Mouse (Mus musculus) stomach, embryonic 16.5 days (tissue): ENCODE data around the gene Dnajc27. TPM values are rescaled to one million over a fixed set of nuclear protein-coding genes. Genes with fewer than 3 reads are reported as not detected.

Source experiments
- ATAC-seq: fragments of 200-750 bp; cut with Nextera tagmentation; 2 replicates; pipeline ENCODE4 v1.8.0; 2017; ENCODE audit warnings: moderate number of reproducible peaks, moderate TSS enrichment; ENCODE audit not compliant: insufficient read depth, low FRiP score
- H3K27ac ChIP-seq: fragments of 300-500 bp; sonication (generic); 2 replicates; pipeline ENCODE4 v1.5.1; 2014; ENCODE audit warnings: low read length
- H3K27me3 ChIP-seq: fragments of 300-500 bp; sonication (generic); 2 replicates; pipeline ENCODE4 v1.6.1; 2014; ENCODE audit warnings: low read length, control low read depth, mixed read lengths; ENCODE audit not compliant: control insufficient read depth, insufficient read depth
- H3K36me3 ChIP-seq: fragments of 300-500 bp; sonication (generic); 2 replicates; pipeline ENCODE4 v1.6.1; 2014; ENCODE audit warnings: low read length; ENCODE audit not compliant: control insufficient read depth, insufficient read depth
- H3K4me1 ChIP-seq: fragments of 300-500 bp; sonication (generic); 2 replicates; pipeline ENCODE4 v1.6.1; 2014; ENCODE audit warnings: low read length, control low read depth, mixed read lengths; ENCODE audit not compliant: control insufficient read depth, insufficient read depth
- H3K4me2 ChIP-seq: fragments of 300-500 bp; sonication (generic); 2 replicates; pipeline ENCODE4 v1.6.1; 2014; ENCODE audit warnings: low read depth, low read length, mixed read lengths
- H3K4me3 ChIP-seq: fragments of 300-500 bp; sonication (generic); replicated peaks from 2 replicates; pipeline ENCODE4 v1.5.1; 2014; ENCODE audit warnings: mild to moderate bottlenecking, low read length
- H3K9ac ChIP-seq: fragments of 300-500 bp; sonication (generic); 2 replicates; pipeline ENCODE4 v1.6.1; 2014; ENCODE audit warnings: low read length
- H3K9me3 ChIP-seq: fragments of 300-500 bp; sonication (generic); replicated peaks from 2 replicates; pipeline ENCODE4 v1.6.1; 2016; ENCODE audit warnings: low read length, control low read depth; ENCODE audit not compliant: control insufficient read depth
- WGBS: fragments of 180-500 bp; shearing (Covaris S2); extraction: QIAGEN DNeasy Blood & Tissue Kit; methylation state at CpG from one replicate; pipeline ENCODE4 v1.1.7; 2014; 5-methylcytosine and 5-hydroxymethylcytosine counted together
- polyA plus RNA-seq: library from polyadenylated mRNA; unstranded; fragments of >200 nt; fragmentation: Nextera tagmentation; extraction: Ambion mirVana; gene quantifications from 2 replicates; pipeline ENCODE4 v1.2.1, GENCODE M21; 2015

Dnajc27 gene
- polyA plus RNA-seq, 1 experiment from 2014 or later = 5.7 TPM

GRCm38 (mm10) chr12:4071671-4072070 is 10.7 kb upstream of the Dnajc27 start:
- 77% methylated on average over 9 of the region's 9 CpGs for WGBS
- H3K27me3 ChIP-seq = no peaks in the 10 kb centered on the region
- H3K9me3 ChIP-seq = no peaks in the 10 kb centered on the region
- H3K36me3 ChIP-seq = no peaks in the 10 kb centered on the region
- H3K27ac ChIP-seq = no peak overlapping the region
- no peak overlapping the region for H3K4me2 ChIP-seq
- H3K9ac ChIP-seq = no peak overlapping the region
- no peak for ATAC-seq
- H3K4me3 ChIP-seq = no peak overlapping the region
- no peaks in the 10 kb centered on the region for H3K4me1 ChIP-seq

DNA sequence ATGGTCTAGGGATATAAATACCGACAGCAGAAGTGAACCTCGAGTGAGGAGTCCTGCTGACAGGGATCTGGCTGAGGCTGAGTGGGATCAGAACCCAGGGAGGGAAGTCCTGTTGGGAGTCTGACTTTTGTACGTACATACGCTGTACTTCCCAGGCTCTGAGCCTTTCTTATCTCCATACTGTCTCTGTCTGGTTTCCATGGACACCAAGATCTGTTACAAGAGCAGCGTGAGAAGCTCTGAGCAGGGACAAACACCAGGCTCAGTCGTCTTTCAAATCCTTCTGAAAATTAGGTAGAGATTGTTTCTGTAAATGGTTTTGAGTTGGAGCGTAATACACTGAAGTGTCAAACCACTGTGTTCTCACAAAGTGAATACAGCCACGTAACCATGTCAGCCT is 7.0 kb upstream of the Dnajc27 start:
- no peaks in the 10 kb centered on the region for H3K9me3 ChIP-seq
- no peak overlapping the region for H3K4me3 ChIP-seq
- WGBS = 59% methylated on average over 8 of the region's 8 CpGs

DNA sequence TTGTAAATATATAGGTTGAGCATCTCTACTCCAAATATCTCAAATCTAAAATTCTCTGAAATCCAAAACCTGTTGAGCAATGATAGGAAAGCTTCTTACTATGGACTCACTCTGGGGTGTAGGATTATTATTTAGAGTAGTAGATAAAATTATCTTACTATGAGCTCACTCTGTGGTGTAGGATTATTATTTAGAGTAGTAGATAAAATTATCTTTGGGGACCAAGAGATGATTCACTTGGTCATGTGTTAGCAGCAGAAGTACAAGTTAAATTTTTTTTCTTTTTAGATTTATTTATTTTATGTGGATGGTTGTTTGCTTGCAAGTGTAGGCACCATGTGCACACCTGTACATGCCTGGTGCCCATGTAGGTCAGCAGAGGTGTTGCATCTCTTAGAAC is 6.0 kb upstream of the Dnajc27 start:
- no peak overlapping the region for H3K9ac ChIP-seq
- no peaks in the 10 kb centered on the region for H3K27me3 ChIP-seq
- H3K4me3 ChIP-seq = no peak overlapping the region
- H3K4me2 ChIP-seq = no peak overlapping the region
- H3K9me3 ChIP-seq = no peaks in the 10 kb centered on the region
- H3K4me1 ChIP-seq = no peaks in the 10 kb centered on the region
- no peak for ATAC-seq
- no peaks in the 10 kb centered on the region for H3K36me3 ChIP-seq
- H3K27ac ChIP-seq = no peak overlapping the region

More for the DNA sequence above, 7.0 kb upstream of the Dnajc27 start:
- no peaks in the 10 kb centered on the region for H3K27me3 ChIP-seq
- ATAC-seq = no peak
- H3K4me1 ChIP-seq = no peaks in the 10 kb centered on the region
- no peaks in the 10 kb centered on the region for H3K36me3 ChIP-seq
- no peak overlapping the region for H3K9ac ChIP-seq
- H3K27ac ChIP-seq = no peak overlapping the region
- no peak overlapping the region for H3K4me2 ChIP-seq

GRCm38 (mm10) chr12:4078069-4078468 is 4.3 kb upstream of the Dnajc27 start:
- no peaks in the 10 kb centered on the region for H3K36me3 ChIP-seq
- WGBS = 61% methylated on average over 1 of the region's 1 CpGs
- H3K9ac ChIP-seq = no peak overlapping the region
- H3K9me3 ChIP-seq = no peaks in the 10 kb centered on the region
- H3K27me3 ChIP-seq = no peaks in the 10 kb centered on the region
- H3K27ac ChIP-seq = no peak overlapping the region
- H3K4me1 ChIP-seq = peaks cover 3% of the 10 kb centered on the region; the same call in 1 of the 2 replicates
- ATAC-seq = no peak
- H3K4me3 ChIP-seq = no peak overlapping the region
- no peak overlapping the region for H3K4me2 ChIP-seq

GRCm38 (mm10) chr12:4080311-4080710 is 2.1 kb upstream of the Dnajc27 start:
- ATAC-seq = no peak
- H3K9me3 ChIP-seq = no peaks in the 10 kb centered on the region
- no peak overlapping the region for H3K9ac ChIP-seq
- no peak overlapping the region for H3K4me2 ChIP-seq
- peaks cover 7% of the 10 kb centered on the region; the same call in 1 of the 2 replicates for H3K4me1 ChIP-seq
- no peaks in the 10 kb centered on the region for H3K36me3 ChIP-seq
- H3K27ac ChIP-seq = no peak overlapping the region
- H3K27me3 ChIP-seq = no peaks in the 10 kb centered on the region
- 0% methylated on average over 2 of the region's 2 CpGs for WGBS
- no peak overlapping the region for H3K4me3 ChIP-seq

- Histone ChIP-seq H3K36me3 (0 out of 2 replicates have a peak, but pooled peaks cover 4% of the 10 kb centered on the region), H3K4me1 (peaks cover 7% of the 10 kb centered on the region; the same call in 1 of the 2 replicates), H3K27me3 (no peaks in the 10 kb centered on the region), H3K9ac (no peak overlapping the region), H3K9me3 (no peaks in the 10 kb centered on the region), H3K27ac (no peak overlapping the region), H3K4me2 (peak overlapping the region; percentile 62), H3K4me3 (no peak overlapping the region)
- WGBS = 59% methylated on average over 8 of the region's 8 CpGs
- no peak for ATAC-seq
These were observed 1.1 kb downstream of the Dnajc27 start for GRCm38 (mm10) chr12:4083441-4083840.

DNA sequence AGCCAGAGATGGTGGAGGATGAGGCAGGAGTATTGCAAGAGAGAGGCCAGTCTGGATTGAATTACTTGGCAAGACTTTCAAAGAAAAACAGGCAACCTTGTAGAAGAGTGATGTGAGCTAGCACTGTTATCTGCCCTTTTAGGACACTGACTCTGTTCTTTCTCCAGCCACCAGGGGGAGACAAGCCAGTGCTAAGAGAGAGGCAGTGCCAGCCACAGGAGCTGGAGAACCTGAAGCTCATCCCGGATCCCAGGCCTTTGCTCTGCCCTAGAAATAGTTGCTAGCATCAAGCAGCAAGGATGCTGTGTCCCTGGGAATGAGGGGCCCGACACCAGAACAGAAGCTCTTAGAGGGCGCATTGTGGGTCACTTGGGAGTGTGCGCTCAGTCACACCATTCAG is 25.0 kb downstream of the Dnajc27 start:
- ATAC-seq = peak; percentile 29; the same call in 1 of the 2 replicates
- 81% methylated on average over 4 of the region's 4 CpGs for WGBS
- H3K36me3 ChIP-seq = no peaks in the 10 kb centered on the region
- H3K9me3 ChIP-seq = no peaks in the 10 kb centered on the region
- H3K27ac ChIP-seq = no peak overlapping the region
- H3K4me1 ChIP-seq = no peaks in the 10 kb centered on the region
- H3K4me3 ChIP-seq = no peak overlapping the region
- no peaks in the 10 kb centered on the region for H3K27me3 ChIP-seq
- no peak overlapping the region for H3K4me2 ChIP-seq
- H3K9ac ChIP-seq = no peak overlapping the region

- ATAC-seq = no peak; the same call in 1 of the 2 replicates
- 51% methylated on average over 9 of the region's 9 CpGs for WGBS
These were observed 33.7 kb downstream of the Dnajc27 start for GRCm38 (mm10) chr12:4116132-4116531.

GRCm38 (mm10) chr12:4117136-4117535 is 34.8 kb downstream of the Dnajc27 start:
- Histone ChIP-seq H3K9ac (no peak overlapping the region), H3K36me3 (no peaks in the 10 kb centered on the region), H3K9me3 (no peaks in the 10 kb centered on the region), H3K4me2 (no peak overlapping the region), H3K4me1 (peaks cover 13% of the 10 kb centered on the region; the same call in 1 of the 2 replicates), H3K27ac (no peak overlapping the region), H3K27me3 (no peaks in the 10 kb centered on the region), H3K4me3 (no peak overlapping the region)
- ATAC-seq = no peak
- 55% methylated on average over 3 of the region's 3 CpGs for WGBS

More at GRCm38 (mm10) chr12:4116132-4116531, 33.7 kb downstream of the Dnajc27 start:
- H3K36me3 ChIP-seq = no peaks in the 10 kb centered on the region
- peaks cover 13% of the 10 kb centered on the region; the same call in 1 of the 2 replicates for H3K4me1 ChIP-seq
- no peaks in the 10 kb centered on the region for H3K27me3 ChIP-seq
- H3K27ac ChIP-seq = peak overlapping the region; percentile 62
- H3K4me3 ChIP-seq = no peak overlapping the region
- no peak overlapping the region for H3K4me2 ChIP-seq
- no peaks in the 10 kb centered on the region for H3K9me3 ChIP-seq
- no peak overlapping the region; the same call in 1 of the 2 replicates for H3K9ac ChIP-seq
